In genomic region chr9:110741711-110742294, GRCm38 (mm10) we compare ENCODE assay signal across 8 mouse cellular contexts. TPM values are rescaled to one million over a fixed set of nuclear protein-coding genes. Genes with fewer than 3 reads are reported as not detected.
DNase-seq lines count a peak whose midpoint lies in the region; ATAC-seq and TF ChIP-seq lines count a peak whose summit lies in the region.

Gene Myl3 (plus strand): TSS chr9:110741861.

- no peak within 1 kb of the TSS for H3K27ac ChIP-seq in spleen, adult 2 months (ENCODE audit: insufficient read depth, low read length)
- peak within 1 kb of the TSS; percentile 85 for H3K27ac ChIP-seq in limb, embryonic 11.5 days (replicated peaks; ENCODE audit: low read depth, low read length)
- peak within 1 kb of the TSS; percentile 87 for H3K27ac ChIP-seq in stomach, embryonic 16.5 days (ENCODE audit: low read length)

- DNase-seq in spleen, adult 2 months (ENCODE audit: low read depth in 1 of 2, low spot score in 2 of 2) = no peak
- no peak for DNase-seq in spleen, postnatal 4 days (ENCODE audit: low spot score in 2 of 2)
- DNase-seq in gastrocnemius, postnatal 36 days = no peak
- no peak for DNase-seq in limb, embryonic 11.5 days (ENCODE audit: low spot score)
- DNase-seq in urinary bladder, postnatal 14 days (ENCODE audit: low spot score) = no peak
- DNase-seq in embryo, embryonic 9.5 days (ENCODE audit: extremely low spot score) = no peak
- no peak for DNase-seq in MN1 (ENCODE audit: low spot score)

- peaks cover 23% of the 10 kb centered on the region for H3K27me3 ChIP-seq in spleen, adult 2 months (ENCODE audit: control insufficient read depth, insufficient read depth, low read length)
- peaks cover 14% of the 10 kb centered on the region for H3K27me3 ChIP-seq in limb, embryonic 11.5 days (ENCODE audit: control insufficient read depth, insufficient read depth, low read length)
- peaks cover 32% of the 10 kb centered on the region for H3K27me3 ChIP-seq in stomach, embryonic 16.5 days (ENCODE audit: control insufficient read depth, insufficient read depth, low read length)

- H3K4me3 ChIP-seq in spleen, adult 2 months (ENCODE audit: extremely low read depth, insufficient read depth, insufficient read length) = peak within 1 kb of the TSS; percentile 57
- H3K4me3 ChIP-seq in limb, embryonic 11.5 days (ENCODE audit: low read depth, low read length) = peak within 1 kb of the TSS; percentile 69
- peak within 1 kb of the TSS; percentile 70 for H3K4me3 ChIP-seq in stomach, embryonic 16.5 days (replicated peaks; ENCODE audit: low read length)

- ATAC-seq in limb, embryonic 11.5 days (ENCODE audit: insufficient number of reproducible peaks, low FRiP score, low TSS enrichment, low read depth) = no peak
- ATAC-seq in stomach, embryonic 16.5 days (ENCODE audit: insufficient read depth, low FRiP score) = no peak

- TF ChIP-seq POLR2A in spleen, adult 2 months (IDR thresholded peaks at IDR 0.05; ENCODE audit: low read depth, low read length) = no peak

- WGBS in spleen, adult 2 months = 14% methylated on average over 17 of the region's 17 CpGs
- 2% methylated on average over 17 of the region's 17 CpGs for WGBS in limb, embryonic 11.5 days
- WGBS in stomach, embryonic 16.5 days = 4% methylated on average over 17 of the region's 17 CpGs

- H3K4me2 ChIP-seq in limb, embryonic 11.5 days (ENCODE audit: low read depth, severe bottlenecking) = peak within 1 kb of the TSS; percentile 88
- peak within 1 kb of the TSS; percentile 77 for H3K4me2 ChIP-seq in stomach, embryonic 16.5 days (ENCODE audit: low read depth, low read length)

- H3K9me3 ChIP-seq in limb, embryonic 11.5 days (ENCODE audit: control insufficient read depth, low read length) = no peaks in the 10 kb centered on the region
- no peaks in the 10 kb centered on the region for H3K9me3 ChIP-seq in stomach, embryonic 16.5 days (replicated peaks; ENCODE audit: control insufficient read depth, low read length)

- intact Hi-C loops in gastrocnemius, postnatal 36 days (cut with DNase I) = no loop called here

- H3K9ac ChIP-seq in limb, embryonic 11.5 days (ENCODE audit: low read length) = peak within 1 kb of the TSS; percentile 73
- H3K9ac ChIP-seq in stomach, embryonic 16.5 days (ENCODE audit: low read length) = peak within 1 kb of the TSS; percentile 77

- no peak for TF ChIP-seq CTCF in spleen, adult 2 months (IDR thresholded peaks at IDR 0.05; ENCODE audit: extremely low read depth, insufficient read depth, insufficient read length, insufficient replicate concordance)

- H3K4me1 ChIP-seq in spleen, adult 2 months (ENCODE audit: control insufficient read depth, insufficient read depth, insufficient read length) = peaks cover 6% of the 10 kb centered on the region; the same call in 1 of the 2 replicates
- H3K4me1 ChIP-seq in limb, embryonic 11.5 days (ENCODE audit: control insufficient read depth, insufficient read depth, low read length) = peaks cover 30% of the 10 kb centered on the region
- peaks cover 5% of the 10 kb centered on the region; the same call in 1 of the 2 replicates for H3K4me1 ChIP-seq in stomach, embryonic 16.5 days (ENCODE audit: control insufficient read depth, insufficient read depth, low read length)

- no peaks in the 10 kb centered on the region for H3K36me3 ChIP-seq in spleen, adult 2 months (ENCODE audit: control insufficient read depth, insufficient read depth, low read length)
- H3K36me3 ChIP-seq in limb, embryonic 11.5 days (ENCODE audit: control insufficient read depth, insufficient read depth, low read length) = no peaks in the 10 kb centered on the region
- no peaks in the 10 kb centered on the region for H3K36me3 ChIP-seq in stomach, embryonic 16.5 days (ENCODE audit: control insufficient read depth, insufficient read depth, low read length)

RNA-seq across cellular contexts. Expression of gene Myl3, which starts in this region (rescaled TPM):
- polyA plus RNA-seq in spleen, adult 2 months (2012; rRNA removed) = 0.94 TPM in 1 of 2 replicates, not detected in the other
- total RNA-seq in gastrocnemius, postnatal 36 days (2021) = 1,000 to 10,000 TPM in 1 of 2 experiments, 100 to 1,000 TPM in 1; 290 to 1,186 TPM
- polyA plus RNA-seq in limb, embryonic 11.5 days (2014; fragmentation: Nextera tagmentation; extraction: Ambion mirVana) = 0.26 and 1.8 TPM in 2 replicates
- polyA plus RNA-seq in stomach, embryonic 16.5 days (2015; fragmentation: Nextera tagmentation; extraction: Ambion mirVana) = 0.59 and 12.9 TPM in 2 replicates
